Comparison of ENCODE assay signal across 26 mouse cellular contexts in the genomic region with DNA sequence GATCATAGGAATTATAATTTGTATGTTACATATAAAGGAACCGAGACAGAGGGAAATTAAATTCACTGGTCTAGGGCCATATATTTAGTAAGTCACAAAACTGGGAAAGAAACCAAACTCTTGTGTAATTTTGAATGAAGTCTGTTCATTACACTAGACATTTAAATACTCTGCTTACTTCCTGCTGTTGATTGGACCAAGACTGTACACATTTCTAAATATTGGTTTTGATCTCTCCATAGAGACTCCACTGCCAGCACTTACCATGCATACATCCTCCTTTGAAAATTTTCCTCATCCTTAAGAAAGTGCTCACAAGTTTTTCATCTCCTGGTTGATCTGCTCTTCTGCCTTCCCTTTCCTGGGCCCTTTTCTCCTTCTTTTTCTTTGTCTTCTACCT.
"Had no signal": no experiment of that assay in that cellular context is flagged by ENCODE, and none has a peak within 500 bp of the region (broad histone marks: within the 10 kb centered on the region; RNA-seq: fewer than 3 reads in every experiment).

No protein-coding gene starts in this region.

- ATAC-seq: hindbrain, embryonic 16.5 days; inflammation-experienced regulatory T-cells, adult 6 months; intestine, embryonic 15.5 days; intestine, postnatal 0 days had no signal

- H3K4me1 ChIP-seq: hindbrain, embryonic 10.5 days; hindbrain, embryonic 12.5 days; intestine, embryonic 15.5 days; limb, embryonic 10.5 days; limb, embryonic 12.5 days; liver, embryonic 13.5 days had no signal

- H3K4me2 ChIP-seq: heart, embryonic 11.5 days; hindbrain, embryonic 12.5 days; hindbrain, embryonic 14.5 days; intestine, embryonic 15.5 days; limb, embryonic 12.5 days; liver, embryonic 11.5 days; liver, embryonic 13.5 days had no signal

- H3K27ac ChIP-seq: heart, adult 2 months; hindbrain, embryonic 10.5 days; hindbrain, embryonic 12.5 days; hindbrain, embryonic 14.5 days; intestine, embryonic 15.5 days; layer of hippocampus, adult 2 months; left cerebral cortex, adult 2 months; limb, embryonic 10.5 days; limb, embryonic 12.5 days; liver, embryonic 13.5 days had no signal

- H3K9me3 ChIP-seq: hindbrain, embryonic 10.5 days; hindbrain, embryonic 12.5 days; intestine, embryonic 15.5 days; limb, embryonic 10.5 days; limb, embryonic 12.5 days; liver, embryonic 13.5 days had no signal

- H3K4me3 ChIP-seq: heart, adult 2 months; hindbrain, embryonic 10.5 days; hindbrain, embryonic 12.5 days; intestine, embryonic 15.5 days; layer of hippocampus, adult 2 months; left cerebral cortex, adult 2 months; limb, embryonic 10.5 days; limb, embryonic 12.5 days; liver, embryonic 13.5 days had no signal

- H3K27me3 ChIP-seq: hindbrain, embryonic 12.5 days; intestine, embryonic 15.5 days; limb, embryonic 12.5 days; liver, embryonic 13.5 days had no signal

- H3K36me3 ChIP-seq: hindbrain, embryonic 10.5 days; hindbrain, embryonic 12.5 days; intestine, embryonic 15.5 days; limb, embryonic 10.5 days; limb, embryonic 12.5 days; liver, embryonic 13.5 days had no signal

- DNase-seq: gastrocnemius, postnatal 14 days; gastrocnemius, postnatal 36 days; heart, adult 11 months; heart, adult 2 months; heart, postnatal 10 days; heart, postnatal 4 days; kidney, adult 18-20 months; kidney, adult 8-10 months; kidney, postnatal 10 days; kidney, postnatal 25 days; kidney, postnatal 4 days; liver; liver, embryonic 13.5 days had no signal

- H3K9ac ChIP-seq: hindbrain, embryonic 12.5 days; hindbrain, embryonic 14.5 days; intestine, embryonic 15.5 days; limb, embryonic 12.5 days; liver, embryonic 13.5 days had no signal
